Mouse (Mus musculus) G1E (cell line): Measurements from ENCODE around the gene Cd300lf. TPM values are rescaled to one million over a fixed set of nuclear protein-coding genes. Genes with fewer than 3 reads are reported as not detected.

Experiments
- ATAC-seq: 2 replicates; pipeline ENCODE4 v1.8.0; 2016; ENCODE audit warnings: mild to moderate bottlenecking; ENCODE audit not compliant: insufficient number of reproducible peaks, poor library complexity, low FRiP score, severe bottlenecking; ENCODE audit errors: extremely low read depth
- DNase-seq: peaks from one replicate; pipeline ENCODE4 v3.0.0; 2012; ENCODE audit warnings: low spot score
- H3K27me3 ChIP-seq: 2 replicates; pipeline ENCODE4 v1.6.1; 2012; ENCODE audit warnings: mild to moderate bottlenecking, low read length, inconsistent platforms; ENCODE audit not compliant: insufficient read depth
- H3K36me3 ChIP-seq: replicated peaks from 2 replicates; pipeline ENCODE3; 2012; ENCODE audit warnings: mild to moderate bottlenecking, inconsistent platforms
- H3K4me1 ChIP-seq: 2 replicates; pipeline ENCODE4 v1.6.1; 2012; ENCODE audit warnings: low read depth, low read length, inconsistent platforms, mixed read lengths; ENCODE audit not compliant: insufficient read depth
- H3K4me3 ChIP-seq: 2 replicates; pipeline ENCODE4 v1.5.1; 2012; ENCODE audit warnings: low read depth, mild to moderate bottlenecking, inconsistent platforms, low read length, moderate library complexity, mixed read lengths
- H3K9me3 ChIP-seq: replicated peaks from 2 replicates; pipeline ENCODE4 v1.6.1; 2012; ENCODE audit warnings: inconsistent platforms
- CTCF ChIP-seq: IDR thresholded peaks from 2 replicates; pipeline ENCODE4 v1.5.1; 2012; ENCODE audit warnings: low read depth, low read length, inconsistent platforms, mixed read lengths
- GATA1 ChIP-seq: IDR thresholded peaks from 2 replicates; pipeline ENCODE4 v1.6.1; 2012; ENCODE audit warnings: borderline replicate concordance, low read length, inconsistent platforms, mixed read lengths
- GATA2 ChIP-seq: IDR thresholded peaks from 2 replicates; pipeline ENCODE4 v1.6.1; 2012; ENCODE audit warnings: low read depth, low read length, inconsistent platforms, borderline replicate concordance
- POLR2AphosphoS5 ChIP-seq: IDR thresholded peaks from 2 replicates; pipeline ENCODE4 v1.6.1; 2012; ENCODE audit warnings: low read depth, low read length, inconsistent platforms; ENCODE audit not compliant: insufficient replicate concordance
- TAL1 ChIP-seq: conservative IDR thresholded peaks from 2 replicates; pipeline ENCODE4 v1.6.1; 2012; ENCODE audit warnings: low read depth, low read length, inconsistent platforms, mixed read lengths
- polyA plus RNA-seq: library from polyadenylated mRNA; stranded (reverse); fragments of >175 nt; gene quantifications from 2 replicates; pipeline ENCODE4 v1.2.3, GENCODE M21; 2012
- total RNA-seq, 2 experiments: library from RNA; stranded (forward) in 1 of 2; stranded (reverse) in 1 of 2; fragments of 200-1000 nt in 1 of 2; fragments of >200 nt in 1 of 2; fragmentation: Nextera tagmentation in 1 of 2; gene quantifications; 2 replicates each; pipeline ENCODE4 v1.2.3; 2014 to 2017

Cd300lf gene
- total and polyA plus RNA-seq, 3 experiments, result 1.6 TPM; not detected in 2

- H3K4me1 ChIP-seq, result no peaks in the 10 kb centered on the region
- H3K4me3 ChIP-seq, result no peak overlapping the region
- DNase-seq (no peak), ATAC-seq (no peak)
- H3K27me3 ChIP-seq, result peaks cover 4% of the 10 kb centered on the region
- no peak for TF ChIP-seq CTCF
- no peak for TF ChIP-seq GATA2
- TF ChIP-seq TAL1, result no peak
- no peaks in the 10 kb centered on the region for H3K36me3 ChIP-seq
- H3K9me3 ChIP-seq, result peaks cover 7% of the 10 kb centered on the region
Measured at GRCm38 (mm10) chr11:115108176-115108575, 25.6 kb downstream of the Cd300lf start.

- Histone ChIP-seq H3K27me3 (peaks cover 4% of the 10 kb centered on the region), H3K4me1 (no peaks in the 10 kb centered on the region), H3K4me3 (no peak overlapping the region), H3K9me3 (peaks cover 7% of the 10 kb centered on the region), H3K36me3 (no peaks in the 10 kb centered on the region)
- no peak for TF ChIP-seq GATA2
- TF ChIP-seq GATA1, result no peak
- TF ChIP-seq CTCF, result no peak
- TF ChIP-seq TAL1, result no peak
- no peak for TF ChIP-seq POLR2AphosphoS5
- DNase-seq (no peak), ATAC-seq (no peak)
Measured at GRCm38 (mm10) chr11:115107403-115107916, 26.3 kb downstream of the Cd300lf start.

- ATAC-seq, result no peak
- no peak overlapping the region for H3K4me3 ChIP-seq
- peaks cover 4% of the 10 kb centered on the region for H3K27me3 ChIP-seq
- TF ChIP-seq GATA2 (no peak), CTCF (no peak), TAL1 (no peak), POLR2AphosphoS5 (no peak), GATA1 (no peak)
- H3K9me3 ChIP-seq, result peaks cover 7% of the 10 kb centered on the region
- no peak for DNase-seq
- no peaks in the 10 kb centered on the region for H3K4me1 ChIP-seq
- H3K36me3 ChIP-seq, result no peaks in the 10 kb centered on the region
Measured at GRCm38 (mm10) chr11:115106638-115107037, 27.2 kb downstream of the Cd300lf start.

GRCm38 (mm10) chr11:115104769-115105563 is 28.8 kb downstream of the Cd300lf start:
- TF ChIP-seq GATA2 (no peak), GATA1 (no peak), POLR2AphosphoS5 (no peak), CTCF (no peak), TAL1 (no peak)
- peaks cover 4% of the 10 kb centered on the region for H3K27me3 ChIP-seq
- no peaks in the 10 kb centered on the region for H3K36me3 ChIP-seq
- H3K4me3 ChIP-seq, result no peak overlapping the region
- DNase-seq, result no peak
- no peak for ATAC-seq
- H3K4me1 ChIP-seq, result no peaks in the 10 kb centered on the region
- H3K9me3 ChIP-seq, result peaks cover 7% of the 10 kb centered on the region

- Histone ChIP-seq H3K9me3 (peaks cover 7% of the 10 kb centered on the region), H3K36me3 (no peaks in the 10 kb centered on the region), H3K4me3 (no peak overlapping the region), H3K4me1 (no peaks in the 10 kb centered on the region), H3K27me3 (peaks cover 4% of the 10 kb centered on the region)
- TF ChIP-seq GATA2 (no peak), CTCF (no peak), POLR2AphosphoS5 (no peak), GATA1 (no peak), TAL1 (no peak)
- DNase-seq (no peak), ATAC-seq (no peak)
Measured at GRCm38 (mm10) chr11:115103470-115104413, 30.1 kb downstream of the Cd300lf start.

GRCm38 (mm10) chr11:115102116-115102515 is 31.7 kb downstream of the Cd300lf start:
- no peak for ATAC-seq
- Histone ChIP-seq H3K36me3 (no peaks in the 10 kb centered on the region), H3K4me3 (no peak overlapping the region), H3K4me1 (no peaks in the 10 kb centered on the region), H3K27me3 (peaks cover 4% of the 10 kb centered on the region), H3K9me3 (peaks cover 6% of the 10 kb centered on the region)
- no peak for DNase-seq
- TF ChIP-seq TAL1 (no peak), POLR2AphosphoS5 (no peak), CTCF (no peak), GATA1 (no peak), GATA2 (no peak)
